Mouse (Mus musculus) kidney, adult 11 months (tissue): ENCODE data around the gene Gm5795.
"Not testable (repeated sequence)": the region's sequence is repeated elsewhere in the genome, so short reads cannot be mapped to it uniquely, and the experiment has no call there.

Source experiments
- DNase-seq: peaks from one replicate; pipeline ENCODE4 v3.0.0; 2022

The Gm5795 gene

GRCm38 (mm10) chr14:3187955-3188354 lies at the start of gene Gm5795:
TSS of gene Gm5795 (plus strand) at chr14:3188255.
- not testable (repeated sequence) for DNase-seq

- not testable (repeated sequence) for DNase-seq
Measured at GRCm38 (mm10) chr14:3208272-3209152, 20.5 kb downstream of the Gm5795 start, which contains the start of gene D830030K20Rik. TSS of gene D830030K20Rik (plus strand) at chr14:3208488.

- not testable (repeated sequence) for DNase-seq
Measured at GRCm38 (mm10) chr14:3209367-3209766, 21.3 kb downstream of the Gm5795 start.
